Mouse (Mus musculus): ENCODE results near the gene Fmo1. TPM values are rescaled to one million over a fixed set of nuclear protein-coding genes. Genes with fewer than 3 reads are reported as not detected.
"Not testable (repeated sequence)": the region's sequence is repeated elsewhere in the genome, so short reads cannot be mapped to it uniquely, and the experiment has no call there.

Fmo1 gene
- polyA plus RNA-seq, 1 experiment from 2014 or later: 12.0 TPM

DNA sequence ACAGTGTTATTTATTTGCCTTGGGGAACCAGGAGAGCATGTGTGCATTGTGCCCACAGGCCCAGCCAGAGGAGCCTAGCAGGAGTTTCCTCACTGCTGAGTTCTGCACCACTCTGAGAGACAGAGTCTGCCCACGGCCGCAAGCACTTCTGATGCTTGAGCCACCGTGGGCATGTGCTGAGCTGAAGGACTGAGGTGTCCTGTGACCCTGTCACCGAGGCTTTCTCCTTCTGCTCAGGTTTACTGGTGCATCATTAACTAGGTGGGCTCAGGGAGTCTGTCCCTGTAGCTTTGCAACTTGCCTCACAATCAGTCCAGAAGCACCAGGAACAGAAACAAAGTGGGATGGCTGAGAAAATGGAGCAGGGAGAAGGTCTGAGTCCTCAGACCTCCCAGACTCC lies 51.5 kb downstream of the Fmo1 start:
- H3K9ac ChIP-seq: no peak overlapping the region
- no peaks in the 10 kb centered on the region for H3K4me1 ChIP-seq
- H3K27me3 ChIP-seq: no peaks in the 10 kb centered on the region
- 64% methylated on average over 4 of the region's 4 CpGs for WGBS
- no peak overlapping the region for H3K27ac ChIP-seq
- H3K4me2 ChIP-seq (replicated peaks): no peak overlapping the region
- no peaks in the 10 kb centered on the region for H3K36me3 ChIP-seq
- no peaks in the 10 kb centered on the region for H3K9me3 ChIP-seq
- H3K4me3 ChIP-seq: no peak overlapping the region
- ATAC-seq (ENCODE audit: low FRiP score, low read depth): no peak

DNA sequence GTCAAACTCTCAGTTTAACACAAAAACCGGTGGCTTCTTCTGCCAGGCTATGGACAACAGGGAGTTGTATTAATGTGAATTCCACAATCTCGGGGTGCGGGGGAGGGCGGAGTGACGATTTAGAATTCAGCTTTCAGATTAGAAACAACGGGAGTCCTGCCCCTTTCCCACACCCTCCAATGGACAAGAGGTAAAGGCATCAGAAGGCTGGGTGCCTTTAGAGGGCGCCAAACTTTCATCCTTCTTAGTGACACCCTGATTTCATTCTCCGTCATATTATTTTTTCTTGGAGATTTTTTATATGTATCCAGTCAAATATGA lies 52.6 kb downstream of the Fmo1 start, which contains the start of gene Fmo4:
Gene Fmo4 (minus strand): TSS at position 137 of the 321 bp plus-strand sequence.
- Histone ChIP-seq H3K4me2 (replicated peaks) (0 out of 2 replicates have a peak within 1 kb of the TSS, but pooled peaks have one; percentile 19), H3K9me3 (no peaks in the 10 kb centered on the region), H3K9ac (no peak within 1 kb of the TSS), H3K36me3 (no peaks in the 10 kb centered on the region), H3K27me3 (no peaks in the 10 kb centered on the region), H3K4me3 (no peak within 1 kb of the TSS), H3K27ac (no peak within 1 kb of the TSS), H3K4me1 (no peaks in the 10 kb centered on the region)
- 45% methylated on average over 8 of the region's 8 CpGs for WGBS
- ATAC-seq (ENCODE audit: low FRiP score, low read depth): no peak

DNA sequence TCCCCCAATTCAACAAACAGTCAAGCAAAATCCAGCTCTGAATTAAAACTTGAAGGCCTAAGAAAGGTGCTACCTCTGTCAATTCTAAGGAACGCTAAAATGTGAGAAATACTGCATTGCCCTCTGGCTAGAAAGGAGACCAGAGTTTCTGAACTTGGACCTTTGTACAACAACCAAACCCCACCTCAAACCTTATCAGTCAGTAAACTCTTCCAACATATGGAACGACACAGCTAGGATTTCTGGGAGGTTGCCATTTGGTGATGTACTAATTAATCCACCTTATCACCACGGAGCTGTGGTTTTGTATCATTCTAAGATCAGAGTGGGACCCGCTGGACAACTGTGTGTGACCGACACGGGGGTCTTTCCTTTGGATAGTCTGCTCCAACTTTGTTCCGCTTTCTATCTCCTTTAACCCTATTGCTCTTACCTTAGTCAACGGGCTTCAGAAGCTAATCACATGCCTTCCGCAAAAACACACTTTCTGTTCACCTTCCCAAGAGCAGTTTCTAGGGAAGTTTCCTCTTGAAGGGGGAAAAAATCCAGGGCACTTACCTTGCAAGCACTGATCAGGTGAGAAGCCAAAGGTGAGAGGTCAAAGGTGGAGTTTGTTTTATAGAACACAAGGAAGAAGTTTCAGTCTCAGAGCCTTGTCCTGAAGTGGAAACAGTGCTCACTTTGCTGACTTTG lies 53.1 kb downstream of the Fmo1 start:
- Histone ChIP-seq H3K27ac (no peak overlapping the region), H3K27me3 (no peaks in the 10 kb centered on the region), H3K4me3 (no peak overlapping the region), H3K9ac (no peak overlapping the region), H3K9me3 (no peaks in the 10 kb centered on the region), H3K36me3 (no peaks in the 10 kb centered on the region), H3K4me1 (no peaks in the 10 kb centered on the region), H3K4me2 (replicated peaks) (0 out of 2 replicates have a peak overlapping the region, but pooled peaks have one; percentile 19)
- ATAC-seq (ENCODE audit: low FRiP score, low read depth): no peak
- 91% methylated on average over 9 of the region's 9 CpGs for WGBS

DNA sequence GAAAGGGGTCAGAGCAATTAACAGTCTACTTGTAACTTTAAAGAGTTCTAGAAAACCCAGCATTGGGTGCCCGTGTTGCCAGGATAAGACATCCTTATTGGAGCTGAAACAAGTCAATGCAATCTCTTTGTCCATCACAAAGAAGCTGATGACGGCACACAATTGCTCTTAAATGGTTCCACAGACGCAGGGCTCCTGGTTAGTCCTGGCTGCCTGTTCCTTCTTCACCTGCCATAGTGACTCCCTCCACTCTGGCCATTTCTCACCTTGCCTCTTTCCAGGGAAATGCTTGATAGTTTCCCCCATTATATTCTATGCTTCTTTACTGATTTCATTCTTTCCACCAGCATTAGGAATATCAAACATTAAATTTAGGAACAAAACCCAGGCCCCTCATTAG lies 57.9 kb downstream of the Fmo1 start:
- Histone ChIP-seq H3K27ac (no peak overlapping the region), H3K27me3 (no peaks in the 10 kb centered on the region), H3K4me3 (no peak overlapping the region), H3K4me2 (replicated peaks) (no peak overlapping the region), H3K36me3 (no peaks in the 10 kb centered on the region), H3K9ac (no peak overlapping the region), H3K9me3 (no peaks in the 10 kb centered on the region), H3K4me1 (no peaks in the 10 kb centered on the region)
- WGBS: 85% methylated on average over 3 of the region's 3 CpGs
- no peak for ATAC-seq (ENCODE audit: low FRiP score, low read depth)

DNA sequence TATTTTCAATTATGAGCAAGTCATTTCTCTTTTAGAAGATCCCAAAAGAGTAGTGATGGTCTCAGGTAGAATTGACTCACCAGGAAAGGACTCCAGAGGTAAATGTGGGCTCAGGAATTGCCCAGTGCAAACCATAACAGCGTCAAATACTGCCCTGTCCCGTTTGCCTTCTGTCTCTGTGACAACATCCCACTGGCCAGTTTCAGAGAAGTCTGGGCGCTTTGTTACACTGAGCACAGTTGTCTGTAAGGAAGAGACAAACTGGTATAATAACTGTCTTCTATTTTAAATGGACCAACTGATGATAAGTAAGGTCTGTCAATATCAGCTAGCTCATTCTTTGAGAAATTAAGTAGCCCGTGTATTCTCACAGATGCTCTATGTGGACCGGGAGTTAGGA lies 59.0 kb downstream of the Fmo1 start:
- Histone ChIP-seq H3K27me3 (no peaks in the 10 kb centered on the region), H3K4me2 (replicated peaks) (no peak overlapping the region), H3K27ac (no peak overlapping the region), H3K9ac (no peak overlapping the region), H3K9me3 (no peaks in the 10 kb centered on the region), H3K4me3 (no peak overlapping the region), H3K4me1 (no peaks in the 10 kb centered on the region), H3K36me3 (no peaks in the 10 kb centered on the region)
- no peak for ATAC-seq (ENCODE audit: low FRiP score, low read depth)
- WGBS: 88% methylated on average over 5 of the region's 5 CpGs

DNA sequence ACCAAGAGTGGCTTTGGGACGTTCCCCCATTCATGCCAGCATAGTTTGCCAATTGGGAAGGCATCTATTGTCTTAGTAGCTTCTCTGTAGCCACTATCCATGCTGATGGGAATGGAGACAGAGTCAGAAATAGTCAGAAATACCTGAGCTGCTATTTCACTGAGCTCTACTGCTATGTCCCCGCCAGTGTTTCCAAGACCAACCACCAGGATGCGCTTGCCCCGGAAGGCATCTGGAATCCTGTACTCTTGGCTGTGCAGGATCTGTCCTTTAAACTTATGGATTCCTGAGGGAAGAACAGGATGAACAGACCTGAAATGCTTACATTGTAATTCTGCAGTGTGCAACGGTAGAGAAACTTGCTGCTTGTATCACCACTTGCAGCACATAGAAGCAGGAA lies 61.4 kb downstream of the Fmo1 start:
- no peak overlapping the region for H3K27ac ChIP-seq
- ATAC-seq (ENCODE audit: low FRiP score, low read depth): no peak
- no peak overlapping the region for H3K4me3 ChIP-seq
- no peak overlapping the region for H3K4me2 ChIP-seq (replicated peaks)
- H3K27me3 ChIP-seq: no peaks in the 10 kb centered on the region
- 59% methylated on average over 5 of the region's 5 CpGs for WGBS
- no peaks in the 10 kb centered on the region for H3K4me1 ChIP-seq
- no peaks in the 10 kb centered on the region for H3K36me3 ChIP-seq
- H3K9me3 ChIP-seq: no peaks in the 10 kb centered on the region
- H3K9ac ChIP-seq: no peak overlapping the region

DNA sequence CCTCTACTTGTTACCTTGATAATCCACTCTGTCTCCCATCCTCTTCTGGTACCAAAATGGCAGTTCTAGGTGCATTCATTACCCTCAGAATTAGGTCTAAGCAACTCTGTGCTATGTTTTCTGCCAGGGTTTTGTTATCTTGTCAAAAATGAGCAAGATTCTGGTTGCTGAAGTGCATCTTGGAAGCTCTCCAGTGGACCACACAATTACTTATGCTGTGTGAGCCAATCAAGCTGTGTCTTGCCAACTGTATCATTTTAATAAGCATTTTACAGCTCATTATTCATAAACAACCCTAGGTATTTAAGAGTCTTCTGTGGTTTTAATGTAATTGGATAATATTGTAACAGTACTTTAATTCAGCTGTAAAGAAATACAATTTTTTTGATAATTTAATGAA lies 70.0 kb downstream of the Fmo1 start:
- Histone ChIP-seq H3K27ac (no peak overlapping the region), H3K4me1 (no peaks in the 10 kb centered on the region), H3K4me3 (no peak overlapping the region), H3K4me2 (replicated peaks) (no peak overlapping the region), H3K36me3 (no peaks in the 10 kb centered on the region), H3K9me3 (no peaks in the 10 kb centered on the region), H3K9ac (no peak overlapping the region), H3K27me3 (no peaks in the 10 kb centered on the region)
- no peak for ATAC-seq (ENCODE audit: low FRiP score, low read depth)

DNA sequence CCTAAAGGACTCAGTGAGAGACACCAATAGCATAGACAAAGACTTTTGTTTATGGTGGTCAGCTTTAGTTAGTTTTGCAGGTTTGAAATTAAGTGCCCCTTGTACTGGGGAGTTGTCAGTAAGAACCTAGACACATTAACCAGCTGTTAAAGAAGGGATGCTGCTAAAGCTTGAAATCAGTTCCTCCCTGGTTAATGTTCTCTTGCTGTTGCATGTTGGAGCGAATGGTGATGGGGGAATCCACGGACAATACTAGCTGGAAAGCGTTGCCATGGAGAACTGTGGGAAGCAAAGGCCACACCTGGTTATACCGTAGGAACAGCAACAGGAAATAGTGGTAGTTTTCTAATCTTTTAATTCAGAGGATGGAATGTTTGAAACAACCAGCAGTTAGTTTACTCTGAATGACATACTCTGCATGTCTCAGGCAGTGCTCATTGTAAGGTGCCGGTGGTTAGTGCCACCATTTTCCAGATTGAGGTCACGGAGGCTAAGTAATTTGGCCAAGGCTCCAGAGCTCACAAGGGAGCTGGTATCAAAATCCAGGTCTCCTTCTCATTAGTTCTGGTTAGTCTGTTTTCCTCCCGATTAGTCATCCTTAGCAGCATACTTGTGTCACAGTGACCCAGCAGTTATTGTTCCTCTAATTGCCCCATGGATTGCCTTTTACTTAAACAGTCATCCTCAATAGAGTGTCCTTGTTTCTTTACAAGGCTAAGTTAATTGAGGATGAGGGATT lies 73.9 kb downstream of the Fmo1 start:
- 61% methylated on average over 7 of the region's 7 CpGs for WGBS
- no peak for ATAC-seq (ENCODE audit: low FRiP score, low read depth)

DNA sequence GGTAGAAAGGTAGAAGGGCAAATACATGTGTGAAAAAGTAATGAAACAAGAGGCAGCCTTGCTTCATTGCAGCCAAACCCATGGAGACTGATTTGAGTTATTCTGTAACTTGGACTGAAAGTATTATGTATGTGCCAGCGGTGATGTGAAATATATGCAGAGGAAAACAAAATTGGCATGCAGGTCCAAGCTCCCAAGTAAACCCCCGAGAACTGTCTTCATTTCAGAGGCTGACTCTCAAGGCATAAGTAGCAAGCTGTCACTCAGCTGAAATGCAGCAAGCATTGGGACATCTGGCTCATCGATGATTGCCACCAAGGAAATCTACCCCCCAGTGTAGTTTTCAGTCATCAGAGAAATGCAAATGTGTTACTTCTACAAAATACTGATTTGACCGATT lies 81.2 kb downstream of the Fmo1 start:
- WGBS: 90% methylated on average over 4 of the region's 4 CpGs
- H3K4me2 ChIP-seq (replicated peaks): no peak overlapping the region
- no peaks in the 10 kb centered on the region for H3K9me3 ChIP-seq
- H3K4me1 ChIP-seq: no peaks in the 10 kb centered on the region
- no peak overlapping the region for H3K27ac ChIP-seq
- no peaks in the 10 kb centered on the region for H3K36me3 ChIP-seq
- no peak overlapping the region for H3K4me3 ChIP-seq
- ATAC-seq (ENCODE audit: low FRiP score, low read depth): no peak
- no peaks in the 10 kb centered on the region for H3K27me3 ChIP-seq
- H3K9ac ChIP-seq: no peak overlapping the region

More for the DNA sequence above, 73.9 kb downstream of the Fmo1 start:
- H3K27me3 ChIP-seq: no peaks in the 10 kb centered on the region
- no peaks in the 10 kb centered on the region for H3K9me3 ChIP-seq
- H3K4me2 ChIP-seq (replicated peaks): no peak overlapping the region
- H3K9ac ChIP-seq: no peak overlapping the region
- no peak overlapping the region for H3K4me3 ChIP-seq
- no peaks in the 10 kb centered on the region for H3K36me3 ChIP-seq
- no peak overlapping the region for H3K27ac ChIP-seq
- H3K4me1 ChIP-seq: no peaks in the 10 kb centered on the region

DNA sequence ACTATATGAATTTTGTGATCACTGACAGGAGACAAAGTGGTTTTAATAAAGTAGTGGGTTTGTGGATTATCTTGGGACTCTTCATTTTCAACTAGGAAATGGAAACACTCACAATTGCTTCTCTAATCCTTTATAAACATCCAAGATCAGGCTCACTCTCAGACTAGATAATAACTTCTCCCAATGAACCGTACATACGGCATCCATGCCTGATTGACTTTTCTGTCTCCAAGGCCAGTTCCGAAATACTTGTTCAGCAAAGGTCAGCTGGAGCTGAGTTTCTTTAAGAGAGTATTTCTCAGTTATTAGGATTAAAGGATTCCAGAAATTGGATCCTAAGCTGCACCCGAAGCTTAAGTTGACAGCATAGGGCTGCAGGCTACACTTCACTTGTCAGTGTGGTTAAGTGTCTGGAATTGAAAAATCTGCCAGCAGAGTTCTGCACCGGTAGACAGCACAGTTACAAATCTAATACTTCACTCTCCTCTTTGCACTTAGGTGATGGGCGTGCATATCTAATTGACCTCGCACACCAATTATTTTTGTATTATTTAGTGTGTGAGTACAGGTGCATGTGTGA lies 82.7 kb downstream of the Fmo1 start:
- Histone ChIP-seq H3K4me2 (replicated peaks) (no peak overlapping the region), H3K4me1 (no peaks in the 10 kb centered on the region), H3K9me3 (no peaks in the 10 kb centered on the region), H3K27ac (no peak overlapping the region), H3K4me3 (no peak overlapping the region), H3K9ac (no peak overlapping the region), H3K27me3 (no peaks in the 10 kb centered on the region), H3K36me3 (no peaks in the 10 kb centered on the region)
- WGBS: 88% methylated on average over 7 of the region's 7 CpGs
- no peak for ATAC-seq (ENCODE audit: low FRiP score, low read depth)

DNA sequence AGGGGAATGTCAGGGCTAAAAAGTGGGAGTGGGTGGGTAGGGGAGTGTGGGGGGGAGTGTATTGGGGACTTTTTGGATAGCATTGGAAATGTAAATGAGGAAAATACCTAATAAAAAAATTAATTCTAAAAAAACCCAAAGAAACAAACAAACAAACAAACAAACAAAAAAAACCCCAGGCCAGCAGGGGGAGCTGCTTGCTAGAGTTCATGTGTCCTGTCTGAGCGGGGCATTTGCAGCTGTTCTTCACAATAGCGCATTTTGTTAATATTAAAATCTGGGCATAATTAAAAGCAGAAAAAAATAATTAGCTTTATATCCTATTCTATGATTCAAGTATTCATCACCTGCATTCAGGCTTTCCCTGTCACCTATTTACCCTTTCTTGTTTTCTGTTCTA lies 85.4 kb downstream of the Fmo1 start:
- H3K9me3 ChIP-seq; H3K4me3 ChIP-seq; H3K4me1 ChIP-seq; H3K9ac ChIP-seq; H3K27me3 ChIP-seq; H3K27ac ChIP-seq; H3K36me3 ChIP-seq; H3K4me2 ChIP-seq (replicated peaks); ATAC-seq (ENCODE audit: low FRiP score, low read depth): not testable (repeated sequence)
- 87% methylated on average over 2 of the region's 2 CpGs for WGBS

All from limb, embryonic 13.5 days (tissue).